In the genomic region with DNA sequence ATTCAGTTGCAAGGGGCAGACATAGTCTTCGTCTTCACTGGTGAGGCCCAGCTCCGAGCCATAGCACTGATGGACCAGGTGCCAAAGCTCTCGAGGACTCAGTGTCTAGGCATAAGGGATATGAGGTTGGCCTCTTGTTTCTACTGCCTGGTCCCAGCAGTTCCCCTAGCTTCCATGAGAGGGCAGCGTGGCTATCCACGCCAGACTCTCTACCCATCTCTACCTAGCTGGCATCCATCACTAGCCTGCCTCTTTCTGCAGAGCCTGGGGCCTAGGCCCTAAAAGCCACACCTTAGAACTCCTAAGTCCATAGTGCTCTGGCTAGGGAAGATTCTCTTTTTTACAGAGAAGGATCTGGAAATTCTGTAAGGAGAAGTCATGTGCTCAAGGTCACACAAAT, we compare ENCODE assay signal across 8 mouse cellular contexts. TPM values are rescaled to one million over a fixed set of nuclear protein-coding genes. Genes with fewer than 3 reads are reported as not detected.
A peak's percentile ranks its signal among the peaks of the same experiment; 100 is the strongest.
DNase-seq lines count a peak whose midpoint lies in the region; ATAC-seq and TF ChIP-seq lines count a peak whose summit lies in the region.

No protein-coding gene starts in this region.

- H3K27ac ChIP-seq in forebrain, embryonic 11.5 days (ENCODE audit: low read depth, low read length) = no peak overlapping the region
- H3K27ac ChIP-seq in forebrain, embryonic 15.5 days (replicated peaks) = no peak overlapping the region
- no peak overlapping the region for H3K27ac ChIP-seq in CH12.LX (ENCODE audit: insufficient read depth, low read depth)
- H3K27ac ChIP-seq in heart, embryonic 14.5 days (replicated peaks in 1 of 2; ENCODE audit: control insufficient read depth in 1 of 2, insufficient read depth in 1 of 2, low read depth in 2 of 2, low read length in 2 of 2) = peak overlapping the region; percentile 43 to 47

- TF ChIP-seq CTCF in CH12.LX (conservative IDR thresholded peaks at IDR 0.05 in 1 of 2, IDR thresholded peaks at IDR 0.05 in 1 of 2; ENCODE audit: low read depth in 2 of 2, low read length in 2 of 2) = peak; percentile 64 to 86; a peak in 3 of 4 replicates

- no peaks in the 10 kb centered on the region for H3K27me3 ChIP-seq in forebrain, embryonic 11.5 days (ENCODE audit: control insufficient read depth, insufficient read depth, low read length)
- no peaks in the 10 kb centered on the region for H3K27me3 ChIP-seq in forebrain, embryonic 15.5 days
- H3K27me3 ChIP-seq in CH12.LX (replicated peaks) = no peaks in the 10 kb centered on the region
- no peaks in the 10 kb centered on the region for H3K27me3 ChIP-seq in heart, embryonic 14.5 days (ENCODE audit: control insufficient read depth, insufficient read depth, low read length)
- H3K27me3 ChIP-seq in splenic B cell, adult 2 months (ENCODE audit: control insufficient read depth, insufficient read depth, low read length, poor library complexity, severe bottlenecking) = no peaks in the 10 kb centered on the region

- ATAC-seq in forebrain, embryonic 11.5 days (replicated peaks; ENCODE audit: low FRiP score) = peak; percentile 61
- ATAC-seq in forebrain, embryonic 15.5 days (replicated peaks) = no peak; the same call in 1 of the 2 replicates
- peak; percentile 41 for ATAC-seq in heart, embryonic 14.5 days (ENCODE audit: insufficient number of reproducible peaks, insufficient read depth, low FRiP score, low read depth)
- peak; percentile 96 for ATAC-seq in megakaryocyte progenitor cell, adult 5-6 weeks (replicated peaks; ENCODE audit: poor library complexity)

- no peak for TF ChIP-seq POLR2A in CH12.LX (IDR thresholded peaks at IDR 0.05; ENCODE audit: low read depth, low read length)

- H3K79me2 ChIP-seq in CH12.LX (replicated peaks; ENCODE audit: control insufficient read depth, extremely low read depth, insufficient read depth, poor library complexity, severe bottlenecking) = peaks cover 2% of the 10 kb centered on the region

- H3K4me2 ChIP-seq in forebrain, embryonic 11.5 days (ENCODE audit: low read depth, low read length, severe bottlenecking) = no peak overlapping the region
- H3K4me2 ChIP-seq in forebrain, embryonic 15.5 days (replicated peaks) = no peak overlapping the region
- no peak overlapping the region for H3K4me2 ChIP-seq in CH12.LX (ENCODE audit: insufficient read depth, low read depth, poor library complexity, severe bottlenecking)
- H3K4me2 ChIP-seq in heart, embryonic 14.5 days (ENCODE audit: low read length) = no peak overlapping the region

- no peak for TF ChIP-seq EP300 in CH12.LX (IDR thresholded peaks at IDR 0.05; ENCODE audit: low read length)

- in situ Hi-C loops in CH12.LX (cut with MboI; ENCODE audit: low pct_ligation_motif_present, low pct_unique_long_range_greater_than_20kb, low sequenced_read_pairs) = loop anchor here (5.0 kb wide), 1 partner anchor 38 kb away; no protein-coding TSS in a partner anchor

- H3K4me3 ChIP-seq in forebrain, embryonic 11.5 days (ENCODE audit: low read depth, low read length) = no peak overlapping the region
- no peak overlapping the region for H3K4me3 ChIP-seq in forebrain, embryonic 15.5 days
- H3K4me3 ChIP-seq in CH12.LX (replicated peaks in 1 of 3; ENCODE audit: low read depth in 2 of 3, low read length in 2 of 3, poor library complexity in 1 of 3) = no peak overlapping the region
- H3K4me3 ChIP-seq in heart, embryonic 14.5 days (ENCODE audit: control insufficient read depth in 1 of 2, insufficient read depth in 1 of 2, low read depth in 1 of 2, low read length in 2 of 2) = no peak overlapping the region

- peaks cover 57% of the 10 kb centered on the region for H3K36me3 ChIP-seq in forebrain, embryonic 11.5 days (ENCODE audit: control insufficient read depth, insufficient read depth, low read length)
- peaks cover 90% of the 10 kb centered on the region for H3K36me3 ChIP-seq in forebrain, embryonic 15.5 days
- peaks cover 93 to 98% of the 10 kb centered on the region in 2 experiments for H3K36me3 ChIP-seq in CH12.LX (replicated peaks in 1 of 2; ENCODE audit: control insufficient read depth in 1 of 2, insufficient read depth in 1 of 2, low read length in 1 of 2)
- H3K36me3 ChIP-seq in heart, embryonic 14.5 days (ENCODE audit: control insufficient read depth, insufficient read depth, low read length) = peaks cover 90% of the 10 kb centered on the region
- H3K36me3 ChIP-seq in splenic B cell, adult 2 months (ENCODE audit: control insufficient read depth, insufficient read depth, low read length, poor library complexity, severe bottlenecking) = peaks cover 18% of the 10 kb centered on the region

- TF ChIP-seq RAD21 in CH12.LX (IDR thresholded peaks at IDR 0.05; ENCODE audit: low read depth, low read length) = peak; percentile 67

- dilution Hi-C loops in CH12.LX (cut with MboI; ENCODE audit: extremely low pct_ligation_motif_present, extremely low pct_unique_long_range_greater_than_20kb, low sequenced_read_pairs) = no loop called here

- DNase-seq in forebrain, embryonic 11.5 days (ENCODE audit: low spot score) = peak; percentile 74
- peak; percentile 48 for DNase-seq in CH12.LX (ENCODE audit: extremely low read depth)
- peak; percentile 73 for DNase-seq in cerebellum, adult 9-11 months
- DNase-seq in kidney, postnatal 14 days = peak; percentile 76
- DNase-seq in splenic B cell, adult 2 months (ENCODE audit: low read depth, low spot score) = peak; percentile 81

- 69% methylated on average over 5 of the region's 5 CpGs for WGBS in forebrain, embryonic 11.5 days
- 75% methylated on average over 5 of the region's 5 CpGs for WGBS in forebrain, embryonic 15.5 days
- 71% methylated on average over 5 of the region's 5 CpGs for WGBS in heart, embryonic 14.5 days

- no peaks in the 10 kb centered on the region for H3K9me3 ChIP-seq in forebrain, embryonic 11.5 days (ENCODE audit: control insufficient read depth, low read length)
- H3K9me3 ChIP-seq in forebrain, embryonic 15.5 days = no peaks in the 10 kb centered on the region
- H3K9me3 ChIP-seq in CH12.LX (replicated peaks; ENCODE audit: low read length) = no peaks in the 10 kb centered on the region
- no peaks in the 10 kb centered on the region for H3K9me3 ChIP-seq in heart, embryonic 14.5 days (ENCODE audit: control insufficient read depth, low read length)

- no peak overlapping the region for H3K9ac ChIP-seq in forebrain, embryonic 11.5 days (ENCODE audit: low read length)
- H3K9ac ChIP-seq in forebrain, embryonic 15.5 days (replicated peaks) = no peak overlapping the region
- no peak overlapping the region for H3K9ac ChIP-seq in CH12.LX (ENCODE audit: insufficient read depth, low read depth)
- H3K9ac ChIP-seq in heart, embryonic 14.5 days (ENCODE audit: low read length) = no peak overlapping the region

- H3K4me1 ChIP-seq in forebrain, embryonic 11.5 days (replicated peaks; ENCODE audit: control insufficient read depth, insufficient read depth, low read length) = 0 out of 2 replicates have a peak, but pooled peaks cover 2% of the 10 kb centered on the region
- no peaks in the 10 kb centered on the region for H3K4me1 ChIP-seq in forebrain, embryonic 15.5 days
- no peaks in the 10 kb centered on the region for H3K4me1 ChIP-seq in CH12.LX (ENCODE audit: control insufficient read depth in 1 of 2, insufficient read depth in 2 of 2)
- H3K4me1 ChIP-seq in heart, embryonic 14.5 days (ENCODE audit: control insufficient read depth in 2 of 2, insufficient read depth in 2 of 2, low read length in 2 of 2) = peaks cover 7% of the 10 kb centered on the region in 2 experiments; a peak in 2 of 4 replicates

TF ChIP-seq in CH12.LX, 34 proteins besides CTCF, POLR2A, EP300 and RAD21:
- no peak for TF ChIP-seq MYC (IDR thresholded peaks at IDR 0.05; ENCODE audit: low read depth, low read length)
- no peak for TF ChIP-seq PAX5 (IDR thresholded peaks at IDR 0.05; ENCODE audit: low read length)
- peak; percentile 92 for TF ChIP-seq SMC3 (IDR thresholded peaks at IDR 0.05; ENCODE audit: low read depth, low read length)
- TF ChIP-seq MAZ (IDR thresholded peaks at IDR 0.05; ENCODE audit: low read depth, low read length) = no peak
- peak; percentile 30; the same call in 1 of the 2 replicates for TF ChIP-seq ZC3H11A (IDR thresholded peaks at IDR 0.05; ENCODE audit: low read depth, low read length)

RNA-seq across cellular contexts. Expression of a gene that starts 13.0 kb away (rescaled TPM):
- 0.84 and 1.2 TPM in 2 replicates for polyA plus RNA-seq in forebrain, embryonic 11.5 days (2014; fragmentation: Nextera tagmentation; extraction: Ambion mirVana)
- polyA plus RNA-seq in forebrain, embryonic 15.5 days (2015; fragmentation: Nextera tagmentation; extraction: Ambion mirVana) = 4.3 and 4.4 TPM in 2 replicates
- total RNA-seq in CH12.LX (2012; rRNA removed) (0.17 and 0.30 TPM in 2 replicates), CH12.LX (2014; rRNA removed) (not detected in 2 replicates)
- polyA plus RNA-seq in CH12.LX (2012; ENCODE audit: insufficient read length, low read depth) = not detected in 2 replicates
- 3.4 and 3.7 TPM in 2 replicates for polyA plus RNA-seq in heart, embryonic 14.5 days (2014; fragmentation: Nextera tagmentation; extraction: Ambion mirVana)
- not detected in 2 replicates for total RNA-seq in megakaryocyte progenitor cell, adult 5-6 weeks (2015)
- total RNA-seq in megakaryocyte progenitor cell, adult 5-6 weeks (2017) = 0.17 and 0.37 TPM in 2 replicates

RNA-seq across cellular contexts. Expression of a gene that starts 15.9 kb away (rescaled TPM):
- polyA plus RNA-seq in forebrain, embryonic 11.5 days (2014; fragmentation: Nextera tagmentation; extraction: Ambion mirVana) = 133 and 135 TPM in 2 replicates
- polyA plus RNA-seq in forebrain, embryonic 15.5 days (2015; fragmentation: Nextera tagmentation; extraction: Ambion mirVana) = 246 TPM in 2 replicates
- total RNA-seq in CH12.LX (2012; rRNA removed) = 66.6 and 86.0 TPM in 2 replicates
- total RNA-seq in CH12.LX (2014; rRNA removed) = 45.7 and 49.5 TPM in 2 replicates
- 70.0 and 90.7 TPM in 2 replicates for polyA plus RNA-seq in CH12.LX (2012; ENCODE audit: insufficient read length, low read depth)
- 45.9 and 51.4 TPM in 2 replicates for polyA plus RNA-seq in heart, embryonic 14.5 days (2014; fragmentation: Nextera tagmentation; extraction: Ambion mirVana)
- total RNA-seq in megakaryocyte progenitor cell, adult 5-6 weeks (2015) = 67.1 and 71.7 TPM in 2 replicates
- 24.6 and 28.8 TPM in 2 replicates for total RNA-seq in megakaryocyte progenitor cell, adult 5-6 weeks (2017)

RNA-seq across cellular contexts. Expression of a gene that starts 24.7 kb away (rescaled TPM):
- polyA plus RNA-seq in forebrain, embryonic 11.5 days (2014; fragmentation: Nextera tagmentation; extraction: Ambion mirVana) = 0.29 and 0.39 TPM in 2 replicates
- polyA plus RNA-seq in forebrain, embryonic 15.5 days (2015; fragmentation: Nextera tagmentation; extraction: Ambion mirVana) = 0.36 TPM in 1 of 2 replicates, not detected in the other
- total RNA-seq in CH12.LX (2012; rRNA removed) (1.7 and 3.0 TPM in 2 replicates), CH12.LX (2014; rRNA removed) (8.7 and 11.2 TPM in 2 replicates)
- polyA plus RNA-seq in CH12.LX (2012; ENCODE audit: insufficient read length, low read depth) = 16.7 and 18.7 TPM in 2 replicates
- polyA plus RNA-seq in heart, embryonic 14.5 days (2014; fragmentation: Nextera tagmentation; extraction: Ambion mirVana) = 1.4 and 2.0 TPM in 2 replicates
- total RNA-seq in megakaryocyte progenitor cell, adult 5-6 weeks (2015) = 6.9 and 8.7 TPM in 2 replicates
- total RNA-seq in megakaryocyte progenitor cell, adult 5-6 weeks (2017) = 1.1 and 4.9 TPM in 2 replicates

Comparison
In these comparisons a context has a peak if more than half of its experiments do, and no peak if none do; other contexts are left out.
1. H3K27ac ChIP-seq: peak in heart, embryonic 14.5 days (2 of 2); none in forebrain, embryonic 11.5 days (single experiment), forebrain, embryonic 15.5 days (single experiment) and CH12.LX (single experiment).
2. Peak in every context shown above with its lines, with median percentiles within 50 percentile points of each other: DNase-seq.